In the genomic region with DNA sequence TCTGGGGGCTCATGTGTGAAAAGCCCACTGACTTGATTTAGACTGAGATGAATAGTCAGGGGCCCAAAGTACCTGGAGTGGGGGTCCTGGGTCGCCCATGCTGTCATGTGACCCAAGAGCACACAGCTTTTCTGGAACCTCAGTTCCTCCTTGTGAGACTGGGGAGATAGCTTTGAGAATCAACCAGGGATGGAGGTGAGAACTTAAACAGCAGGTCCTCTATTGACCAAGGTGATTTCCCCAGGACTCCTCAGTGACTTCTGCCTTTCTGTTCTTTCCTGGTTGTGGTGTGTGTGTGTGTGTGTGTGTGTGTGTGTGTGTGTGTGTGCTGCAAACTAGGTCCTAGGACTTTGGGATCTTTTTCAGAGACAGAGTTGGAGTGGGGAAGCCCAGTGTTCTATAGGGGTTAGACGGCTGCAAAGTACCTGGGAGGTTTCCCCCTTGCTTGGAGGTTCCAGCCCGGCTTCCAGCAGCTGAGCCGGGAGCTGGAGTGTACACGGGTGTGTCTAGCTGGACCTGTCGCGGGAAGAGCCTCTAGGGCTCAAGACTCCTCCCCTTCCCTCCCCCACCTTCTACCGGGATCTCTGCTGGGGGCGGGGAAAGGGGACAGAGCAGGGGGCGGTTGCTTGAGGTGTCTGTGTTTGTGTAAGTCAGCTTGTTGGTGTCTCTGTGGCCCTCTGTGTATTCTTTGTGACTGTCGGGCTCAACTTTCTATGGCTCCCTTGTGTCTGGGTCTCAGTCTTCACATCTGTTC, we compare ENCODE assay signal across 9 mouse cellular contexts. TPM values are rescaled to one million over a fixed set of nuclear protein-coding genes. Genes with fewer than 3 reads are reported as not detected.
DNase-seq lines count a peak whose midpoint lies in the region; ATAC-seq and TF ChIP-seq lines count a peak whose summit lies in the region.
"Had no signal": no experiment of that assay in that cellular context is flagged by ENCODE, and none has a peak within 500 bp of the region (broad histone marks: within the 10 kb centered on the region; RNA-seq: fewer than 3 reads in every experiment).

No protein-coding gene starts in this region.

- H3K4me1 ChIP-seq in embryonic facial prominence, embryonic 14.5 days (ENCODE audit: control insufficient read depth, insufficient read depth, low read length), result peaks cover 76% of the 10 kb centered on the region
- peaks cover 85% of the 10 kb centered on the region for H3K4me1 ChIP-seq in hindbrain, embryonic 15.5 days (replicated peaks)
- peaks cover 89% of the 10 kb centered on the region for H3K4me1 ChIP-seq in liver, embryonic 12.5 days
- peaks cover 37% of the 10 kb centered on the region for H3K4me1 ChIP-seq in small intestine, adult 2 months (ENCODE audit: control insufficient read depth, insufficient read depth, insufficient read length, low read length)

- H3K4me3 ChIP-seq in embryonic facial prominence, embryonic 14.5 days (ENCODE audit: low read depth, low read length), result peak overlapping the region; percentile 46
- H3K4me3 ChIP-seq in hindbrain, embryonic 15.5 days, result peak overlapping the region; percentile 39
- peak overlapping the region; percentile 42 for H3K4me3 ChIP-seq in liver, embryonic 12.5 days
- H3K4me3 ChIP-seq in small intestine, adult 2 months (ENCODE audit: low read depth, low read length), result peak overlapping the region; percentile 55

- peak overlapping the region; percentile 93 for H3K27ac ChIP-seq in embryonic facial prominence, embryonic 14.5 days (replicated peaks; ENCODE audit: low read depth, low read length)
- peak overlapping the region; percentile 84 for H3K27ac ChIP-seq in hindbrain, embryonic 15.5 days (replicated peaks)
- H3K27ac ChIP-seq in liver, embryonic 12.5 days, result peak overlapping the region; percentile 75
- H3K27ac ChIP-seq in small intestine, adult 2 months (ENCODE audit: insufficient read depth, low read depth, low read length), result peak overlapping the region; percentile 38

- WGBS in embryonic facial prominence, embryonic 14.5 days, result 1% methylated on average over 8 of the region's 11 CpGs
- 7% methylated on average over 11 of the region's 11 CpGs for WGBS in hindbrain, embryonic 15.5 days
- WGBS in liver, embryonic 12.5 days (ENCODE audit: insufficient replicate concordance), result 2% methylated on average over 11 of the region's 11 CpGs
- 4% methylated on average over 11 of the region's 11 CpGs for WGBS in small intestine, adult 2 months

- peak overlapping the region; percentile 69 for H3K9ac ChIP-seq in embryonic facial prominence, embryonic 14.5 days (ENCODE audit: low read depth, low read length)
- H3K9ac ChIP-seq in hindbrain, embryonic 15.5 days, result peak overlapping the region; percentile 56
- peak overlapping the region; percentile 56 for H3K9ac ChIP-seq in liver, embryonic 12.5 days

- peak; percentile 47 for DNase-seq in cerebellum, adult 11-12 months
- no peak for DNase-seq in cerebellum, adult 9-10 months
- peak; percentile 55 for DNase-seq in CD4-positive helper T cell, adult 2 months (ENCODE audit: low read depth, low spot score)
- peak; percentile 89 for DNase-seq in embryonic facial prominence, embryonic 14.5 days (ENCODE audit: low spot score)
- DNase-seq in right cerebral cortex, adult 2 months (ENCODE audit: low spot score in 2 of 2), result no peak

- peak overlapping the region; percentile 91 for H3K4me2 ChIP-seq in embryonic facial prominence, embryonic 14.5 days (ENCODE audit: low read depth, low read length)
- H3K4me2 ChIP-seq in hindbrain, embryonic 15.5 days, result peak overlapping the region; percentile 88
- peak overlapping the region; percentile 72 for H3K4me2 ChIP-seq in liver, embryonic 12.5 days

- peak; percentile 6; the same call in 1 of the 2 replicates for ATAC-seq in embryonic facial prominence, embryonic 14.5 days (ENCODE audit: low read depth)
- ATAC-seq in hindbrain, embryonic 15.5 days (ENCODE audit: low FRiP score, low read depth), result no peak
- ATAC-seq in liver, embryonic 12.5 days, result peak; percentile 25

- no peak; the same call in 1 of the 2 replicates for TF ChIP-seq CTCF in small intestine, adult 2 months (IDR thresholded peaks at IDR 0.05; ENCODE audit: extremely low read depth, insufficient read length, insufficient replicate concordance, low read depth, low read length)

- H3K27me3 ChIP-seq in embryonic facial prominence, embryonic 14.5 days (replicated peaks; ENCODE audit: control insufficient read depth, insufficient read depth, low read length), result no peaks in the 10 kb centered on the region
- no peaks in the 10 kb centered on the region for H3K27me3 ChIP-seq in hindbrain, embryonic 15.5 days
- H3K27me3 ChIP-seq in liver, embryonic 12.5 days (replicated peaks), result peaks cover 48% of the 10 kb centered on the region
- no peaks in the 10 kb centered on the region for H3K27me3 ChIP-seq in small intestine, adult 2 months (ENCODE audit: control insufficient read depth, insufficient read depth, low read length)

- peaks cover 22% of the 10 kb centered on the region for H3K36me3 ChIP-seq in embryonic facial prominence, embryonic 14.5 days (ENCODE audit: control insufficient read depth, insufficient read depth, low read length)
- 0 out of 2 replicates have a peak, but pooled peaks cover 4% of the 10 kb centered on the region for H3K36me3 ChIP-seq in hindbrain, embryonic 15.5 days
- H3K36me3 ChIP-seq in liver, embryonic 12.5 days, result no peaks in the 10 kb centered on the region
- peaks cover 3% of the 10 kb centered on the region; the same call in 1 of the 2 replicates for H3K36me3 ChIP-seq in small intestine, adult 2 months (ENCODE audit: control insufficient read depth, insufficient read depth, low read length)
- H3K36me3 ChIP-seq: G1E had no signal

- peak; percentile 56; the same call in 1 of the 2 replicates for TF ChIP-seq POLR2A in small intestine, adult 2 months (IDR thresholded peaks at IDR 0.05; ENCODE audit: low read depth, low read length)

- no peaks in the 10 kb centered on the region for H3K9me3 ChIP-seq in embryonic facial prominence, embryonic 14.5 days (ENCODE audit: control insufficient read depth, low read length)
- no peaks in the 10 kb centered on the region for H3K9me3 ChIP-seq in hindbrain, embryonic 15.5 days
- no peaks in the 10 kb centered on the region for H3K9me3 ChIP-seq in liver, embryonic 12.5 days (replicated peaks)
- H3K9me3 ChIP-seq: G1E had no signal

RNA-seq across cellular contexts. Expression of a gene that starts 15.2 kb away (rescaled TPM):
- 16.9 and 18.7 TPM in 2 replicates for polyA plus RNA-seq in embryonic facial prominence, embryonic 14.5 days (2014; fragmentation: Nextera tagmentation; extraction: Ambion mirVana)
- polyA plus RNA-seq in hindbrain, embryonic 15.5 days (2015; fragmentation: Nextera tagmentation; extraction: Ambion mirVana), result 10.7 and 11.9 TPM in 2 replicates
- 2.5 and 2.7 TPM in 2 replicates for polyA plus RNA-seq in liver, embryonic 12.5 days (2016; fragmentation: Nextera tagmentation; extraction: Ambion mirVana)
- 21.8 and 28.1 TPM in 2 replicates for polyA plus RNA-seq in small intestine, adult 2 months (2012; rRNA removed)

RNA-seq across cellular contexts. Expression of a gene that starts 43.0 kb away (rescaled TPM):
- polyA plus RNA-seq in embryonic facial prominence, embryonic 14.5 days (2014; fragmentation: Nextera tagmentation; extraction: Ambion mirVana), result 1.7 and 2.3 TPM in 2 replicates
- not detected in 2 replicates for polyA plus RNA-seq in hindbrain, embryonic 15.5 days (2015; fragmentation: Nextera tagmentation; extraction: Ambion mirVana)
- not detected in 2 replicates for polyA plus RNA-seq in liver, embryonic 12.5 days (2016; fragmentation: Nextera tagmentation; extraction: Ambion mirVana)
- polyA plus RNA-seq in small intestine, adult 2 months (2012; rRNA removed), result 1.4 TPM in 2 replicates
- polyA plus RNA-seq: G1E had no signal

RNA-seq across cellular contexts. Expression of a gene that starts 56.9 kb away (rescaled TPM):
- polyA plus RNA-seq in embryonic facial prominence, embryonic 14.5 days (2014; fragmentation: Nextera tagmentation; extraction: Ambion mirVana), result not detected in 2 replicates
- not detected in 2 replicates for polyA plus RNA-seq in hindbrain, embryonic 15.5 days (2015; fragmentation: Nextera tagmentation; extraction: Ambion mirVana)
- not detected in 2 replicates for polyA plus RNA-seq in liver, embryonic 12.5 days (2016; fragmentation: Nextera tagmentation; extraction: Ambion mirVana)
- polyA plus RNA-seq in small intestine, adult 2 months (2012; rRNA removed), result not detected in 2 replicates
- polyA plus RNA-seq: G1E had no signal

Comparison
In these comparisons a context has a peak if more than half of its experiments do, and no peak if none do; other contexts are left out.
1. DNase-seq: peak in cerebellum, adult 11-12 months (single experiment), CD4-positive helper T cell, adult 2 months (single experiment) and embryonic facial prominence, embryonic 14.5 days (single experiment); none in cerebellum, adult 9-10 months (single experiment) and right cerebral cortex, adult 2 months (0 of 2).
2. H3K27ac ChIP-seq: peak in every context shown above with its lines; median percentile 93 in embryonic facial prominence, embryonic 14.5 days; 84 in hindbrain, embryonic 15.5 days; 75 in liver, embryonic 12.5 days; 38 in small intestine, adult 2 months.
3. Peak in every context shown above with its lines, with median percentiles within 50 percentile points of each other: H3K4me2 ChIP-seq, H3K4me3 ChIP-seq and H3K9ac ChIP-seq.